Mouse (Mus musculus) bone marrow, adult 2 months (tissue): ENCODE data around the gene Ctns.

Experiments used
- CTCF ChIP-seq: fragments of 200-500 bp; IDR thresholded peaks from 2 replicates; pipeline ENCODE4 v1.5.1; 2011; ENCODE audit warnings: low read length, control low read depth; ENCODE audit not compliant: control insufficient read depth, insufficient read depth
- POLR2A ChIP-seq: fragments of 200-500 bp; IDR thresholded peaks from 2 replicates; pipeline ENCODE4 v1.6.1; 2011; ENCODE audit warnings: low read depth, mild to moderate bottlenecking, control low read depth, low read length, borderline replicate concordance; ENCODE audit not compliant: control insufficient read depth

DNA sequence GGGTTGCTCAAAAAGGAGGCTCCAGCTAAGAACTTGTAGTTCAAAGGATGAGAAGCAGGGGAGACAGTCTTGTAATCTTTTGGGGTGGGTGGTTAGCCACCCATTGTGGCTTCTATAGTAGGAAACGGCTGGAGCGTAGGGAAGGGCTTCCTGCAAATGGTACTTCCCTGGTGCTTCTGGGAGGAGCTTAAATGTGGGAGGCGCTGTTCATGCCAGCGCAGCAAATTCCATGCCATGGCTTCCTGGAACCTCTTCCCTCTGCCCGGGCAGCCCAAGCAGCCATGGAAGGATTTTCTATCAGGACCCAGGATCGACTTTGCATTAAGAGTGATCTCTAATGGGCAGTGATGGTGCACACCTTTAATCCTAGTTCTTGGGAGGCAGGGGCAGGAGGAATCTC lies 30.3 kb downstream of the Ctns start:
- TF ChIP-seq POLR2A (no peak), CTCF (no peak)
